Mouse (Mus musculus): ENCODE data around the gene Rbpjl.

GRCm38 (mm10) chr2:164422675-164423393, 19.9 kb downstream of the Rbpjl start:
- no peak for TF ChIP-seq MAFK (IDR thresholded peaks at IDR 0.05; ENCODE audit: insufficient read depth, low read depth, low read length)
- no peak for TF ChIP-seq CHD2 (IDR thresholded peaks at IDR 0.05; ENCODE audit: low read depth, low read length)
